Mouse (Mus musculus) forebrain, embryonic 14.5 days (tissue): ENCODE measurements around the gene Rmdn3. TPM values are rescaled to one million over a fixed set of nuclear protein-coding genes. Genes with fewer than 3 reads are reported as not detected.

Experiments
- ATAC-seq: fragments of 200-750 bp; cut with Nextera tagmentation; 2 replicates; pipeline ENCODE4 v1.8.0; 2017; ENCODE audit warnings: mild to moderate bottlenecking, moderate library complexity
- DNase-seq: peaks from one replicate; pipeline ENCODE4 v3.0.0-alpha.2; 2015; ENCODE audit warnings: low spot score
- H3K27ac ChIP-seq: fragments of 300-500 bp; sonication (generic); 2 replicates; pipeline ENCODE4 v1.5.1; 2014; ENCODE audit warnings: low read depth, mild to moderate bottlenecking, control low read depth, low read length, moderate library complexity
- H3K27me3 ChIP-seq: fragments of 300-500 bp; sonication (generic); replicated peaks from 2 replicates; pipeline ENCODE4 v1.6.1; 2014; ENCODE audit warnings: low read length, control low read depth, mixed read lengths; ENCODE audit not compliant: control insufficient read depth, insufficient read depth
- H3K36me3 ChIP-seq: fragments of 300-500 bp; sonication (generic); 2 replicates; pipeline ENCODE4 v1.6.1; 2014; ENCODE audit warnings: low read length, control low read depth; ENCODE audit not compliant: control insufficient read depth, insufficient read depth
- H3K4me1 ChIP-seq: fragments of 300-500 bp; sonication (generic); 2 replicates; pipeline ENCODE4 v1.6.1; 2014; ENCODE audit warnings: antibody characterized with exemption, low read length, control low read depth; ENCODE audit not compliant: control insufficient read depth, insufficient read depth
- H3K4me2 ChIP-seq: fragments of 300-500 bp; sonication (generic); 2 replicates; pipeline ENCODE4 v1.6.1; 2014; ENCODE audit warnings: mild to moderate bottlenecking, control low read depth, low read length
- H3K4me3 ChIP-seq: fragments of 300-500 bp; sonication (generic); 2 replicates; pipeline ENCODE4 v1.5.1; 2014; ENCODE audit warnings: low read depth, low read length, control low read depth
- H3K9ac ChIP-seq: fragments of 300-500 bp; sonication (generic); 2 replicates; pipeline ENCODE4 v1.6.1; 2014; ENCODE audit warnings: mild to moderate bottlenecking, low read length, control low read depth, moderate library complexity
- H3K9me3 ChIP-seq: fragments of 300-500 bp; sonication (generic); replicated peaks from 2 replicates; pipeline ENCODE4 v1.6.1; 2016; ENCODE audit warnings: low read length, control low read depth, mixed read lengths; ENCODE audit not compliant: control insufficient read depth
- WGBS: fragments of 180-500 bp; shearing (Covaris S2); extraction: QIAGEN DNeasy Blood & Tissue Kit; methylation state at CpG from one replicate; pipeline ENCODE4 v1.1.7; 2014; 5-methylcytosine and 5-hydroxymethylcytosine counted together
- polyA plus RNA-seq: library from polyadenylated mRNA; unstranded; fragments of >200 nt; fragmentation: Nextera tagmentation; extraction: Ambion mirVana; gene quantifications from 2 replicates; pipeline ENCODE4 v1.2.1, GENCODE M21; 2014

Gene Rmdn3
- 43.5 and 53.7 TPM in 2 replicates for polyA plus RNA-seq

- H3K9ac ChIP-seq, result peak within 1 kb of the TSS; percentile 93
- peak within 1 kb of the TSS; percentile 96 for H3K4me3 ChIP-seq
- ATAC-seq, result peak; percentile 91
- H3K27me3 ChIP-seq, result no peaks in the 10 kb centered on the region
- H3K9me3 ChIP-seq, result no peaks in the 10 kb centered on the region
- WGBS, result under 1% methylated on average over 56 of the region's 57 CpGs
- H3K4me1 ChIP-seq, result 0 out of 2 replicates have a peak, but pooled peaks cover 9% of the 10 kb centered on the region
- DNase-seq, result peak; percentile 98
- H3K27ac ChIP-seq, result peak within 1 kb of the TSS; percentile 60
- H3K36me3 ChIP-seq, result peaks cover 24% of the 10 kb centered on the region
- H3K4me2 ChIP-seq, result peak within 1 kb of the TSS; percentile 89
These were observed at the start of gene Rmdn3 for GRCm38 (mm10) chr2:119156681-119157572. Gene Rmdn3 (minus strand): TSS chr2:119157034.

- ATAC-seq (no peak), DNase-seq (no peak)
- WGBS, result 81% methylated on average over 4 of the region's 4 CpGs
- no peak overlapping the region for H3K27ac ChIP-seq
- no peak overlapping the region for H3K4me2 ChIP-seq
- no peak overlapping the region for H3K4me3 ChIP-seq
- no peaks in the 10 kb centered on the region for H3K27me3 ChIP-seq
- no peaks in the 10 kb centered on the region for H3K36me3 ChIP-seq
- H3K9me3 ChIP-seq, result no peaks in the 10 kb centered on the region
- no peak overlapping the region for H3K9ac ChIP-seq
- no peaks in the 10 kb centered on the region for H3K4me1 ChIP-seq
These were observed 47.1 kb upstream of the Rmdn3 start for GRCm38 (mm10) chr2:119203871-119204460.

- H3K4me1 ChIP-seq, result no peaks in the 10 kb centered on the region
- no peak overlapping the region for H3K9ac ChIP-seq
- ATAC-seq (no peak), DNase-seq (peak; percentile 37)
- no peaks in the 10 kb centered on the region for H3K9me3 ChIP-seq
- 61% methylated on average over 5 of the region's 5 CpGs for WGBS
- H3K27ac ChIP-seq, result no peak overlapping the region
- H3K4me2 ChIP-seq, result no peak overlapping the region
- H3K4me3 ChIP-seq, result no peak overlapping the region
- no peaks in the 10 kb centered on the region for H3K27me3 ChIP-seq
- H3K36me3 ChIP-seq, result no peaks in the 10 kb centered on the region
These were observed 46.1 kb upstream of the Rmdn3 start for GRCm38 (mm10) chr2:119202914-119203453.

- Histone ChIP-seq H3K4me1 (no peaks in the 10 kb centered on the region), H3K36me3 (no peaks in the 10 kb centered on the region), H3K4me3 (no peak overlapping the region), H3K27ac (no peak overlapping the region), H3K4me2 (no peak overlapping the region), H3K9me3 (no peaks in the 10 kb centered on the region), H3K9ac (no peak overlapping the region), H3K27me3 (no peaks in the 10 kb centered on the region)
- ATAC-seq (no peak), DNase-seq (peak; percentile 14)
- 40% methylated on average over 3 of the region's 3 CpGs for WGBS
These were observed 42.1 kb upstream of the Rmdn3 start for GRCm38 (mm10) chr2:119198934-119199333.

GRCm38 (mm10) chr2:119198049-119198448 is 41.2 kb upstream of the Rmdn3 start:
- Histone ChIP-seq H3K9ac (no peak overlapping the region), H3K27ac (no peak overlapping the region), H3K27me3 (no peaks in the 10 kb centered on the region), H3K4me1 (no peaks in the 10 kb centered on the region), H3K4me2 (no peak overlapping the region), H3K4me3 (no peak overlapping the region), H3K36me3 (no peaks in the 10 kb centered on the region), H3K9me3 (no peaks in the 10 kb centered on the region)
- WGBS, result 17% methylated on average over 1 of the region's 1 CpGs
- ATAC-seq (no peak), DNase-seq (no peak)

GRCm38 (mm10) chr2:119197493-119197892 is 40.7 kb upstream of the Rmdn3 start:
- 86% methylated on average over 1 of the region's 1 CpGs for WGBS
- H3K9me3 ChIP-seq, result no peaks in the 10 kb centered on the region
- no peak overlapping the region for H3K4me2 ChIP-seq
- H3K4me1 ChIP-seq, result no peaks in the 10 kb centered on the region
- no peaks in the 10 kb centered on the region for H3K27me3 ChIP-seq
- no peak for ATAC-seq
- H3K27ac ChIP-seq, result no peak overlapping the region
- no peak overlapping the region for H3K9ac ChIP-seq
- H3K4me3 ChIP-seq, result no peak overlapping the region
- H3K36me3 ChIP-seq, result no peaks in the 10 kb centered on the region
- DNase-seq, result no peak

- ATAC-seq, result no peak
These were observed 39.7 kb upstream of the Rmdn3 start for GRCm38 (mm10) chr2:119196316-119197108.

GRCm38 (mm10) chr2:119194140-119194539 is 37.3 kb upstream of the Rmdn3 start:
- no peak for ATAC-seq
- WGBS, result 87% methylated on average over 5 of the region's 5 CpGs

More at GRCm38 (mm10) chr2:119196316-119197108, 39.7 kb upstream of the Rmdn3 start:
- H3K27ac ChIP-seq, result no peak overlapping the region
- DNase-seq, result no peak
- no peaks in the 10 kb centered on the region for H3K27me3 ChIP-seq
- no peak overlapping the region for H3K4me3 ChIP-seq
- H3K36me3 ChIP-seq, result no peaks in the 10 kb centered on the region
- H3K4me1 ChIP-seq, result no peaks in the 10 kb centered on the region
- H3K9me3 ChIP-seq, result no peaks in the 10 kb centered on the region
- no peak overlapping the region for H3K4me2 ChIP-seq
- WGBS, result 17% methylated on average over 4 of the region's 4 CpGs
- no peak overlapping the region for H3K9ac ChIP-seq

More at GRCm38 (mm10) chr2:119194140-119194539, 37.3 kb upstream of the Rmdn3 start:
- Histone ChIP-seq H3K4me2 (no peak overlapping the region), H3K4me1 (no peaks in the 10 kb centered on the region; the same call in 1 of the 2 replicates), H3K9me3 (no peaks in the 10 kb centered on the region), H3K9ac (no peak overlapping the region), H3K27me3 (no peaks in the 10 kb centered on the region), H3K36me3 (no peaks in the 10 kb centered on the region), H3K4me3 (no peak overlapping the region), H3K27ac (no peak overlapping the region)
- peak; percentile 16 for DNase-seq
